Mouse (Mus musculus): Measurements from ENCODE around the gene Gm17428.

Gene Gm17428

DNA sequence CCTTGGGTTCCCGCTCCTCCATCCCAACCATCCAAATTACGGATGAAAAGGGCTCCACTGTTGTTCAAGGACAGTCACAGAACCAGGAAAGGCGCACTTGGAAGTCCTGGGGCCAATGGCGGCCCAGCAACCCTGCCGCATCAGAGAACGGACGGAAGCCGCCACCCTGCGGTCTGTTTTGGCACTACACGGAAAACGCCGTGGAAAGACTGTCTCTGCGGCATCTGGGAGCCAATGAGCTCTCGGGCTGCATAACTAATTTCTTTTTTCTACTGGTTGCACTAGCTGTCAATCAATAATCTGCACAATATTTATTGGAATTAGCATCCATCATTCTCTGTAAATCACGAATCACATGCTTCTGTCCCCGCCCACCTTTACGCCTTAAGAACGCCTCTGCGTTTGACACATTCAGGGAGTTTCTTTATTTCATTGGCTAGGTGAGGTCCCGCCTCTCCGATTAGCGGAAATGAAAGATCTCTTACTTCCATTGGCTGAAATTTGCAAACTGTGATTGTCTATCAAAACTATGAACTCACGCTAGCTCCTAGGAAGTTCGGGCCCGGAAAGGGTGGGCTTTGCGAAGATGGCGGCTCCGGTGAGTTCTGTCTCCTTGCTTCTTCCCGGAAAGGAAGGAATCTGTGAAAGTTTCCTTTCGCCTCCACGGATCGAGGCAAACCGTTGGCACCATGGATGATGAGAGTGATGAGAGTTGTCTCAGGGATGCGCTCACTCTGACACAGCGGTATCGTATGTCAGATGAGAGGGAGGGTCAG is 38.4 kb downstream of the Gm17428 start, which contains the start of gene Ngdn:
Gene Ngdn (plus strand): TSS at position 464 of the 776 bp plus-strand sequence.
- DNase-seq, result peak; percentile 97

DNA sequence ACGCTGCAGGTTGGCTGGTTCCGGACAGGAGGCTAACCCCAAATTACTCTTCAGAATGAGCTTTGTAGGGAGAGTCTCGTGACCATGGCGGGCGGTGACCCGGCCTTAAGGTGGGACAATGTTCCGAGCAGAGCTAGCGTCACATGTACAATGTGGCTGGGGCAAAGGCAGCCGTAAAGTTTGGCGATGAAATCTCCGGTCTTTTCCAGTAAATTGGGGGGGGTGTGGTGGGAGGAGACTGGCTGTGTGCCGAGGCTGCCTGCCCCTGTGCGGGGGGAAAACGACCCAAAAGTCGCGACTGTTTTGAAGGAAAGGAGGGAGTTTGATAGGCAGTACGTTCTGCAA is 39.0 kb downstream of the Gm17428 start:
- no peak for DNase-seq

- no peak for DNase-seq
Observed at GRCm38 (mm10) chr14:55016876-55017275, 40.1 kb downstream of the Gm17428 start.

DNA sequence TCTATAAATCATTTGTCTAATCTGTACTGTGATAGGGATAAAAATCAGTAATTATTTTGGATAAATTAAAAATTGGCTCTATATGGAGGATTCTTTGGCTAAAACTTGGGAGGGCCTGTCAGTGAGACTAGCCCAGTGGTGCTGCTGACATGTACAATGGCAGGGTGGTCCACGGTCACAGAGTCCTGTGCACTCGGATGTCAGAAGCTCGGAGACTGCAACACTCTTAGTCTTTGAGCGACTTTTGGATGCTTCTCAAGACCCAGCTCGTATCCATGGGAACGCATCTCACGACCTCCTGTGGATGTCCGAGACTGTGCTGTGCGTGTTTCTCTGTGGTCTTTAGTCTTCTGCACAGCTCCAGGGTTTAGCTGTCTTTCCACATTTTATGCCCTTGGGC is 43.7 kb downstream of the Gm17428 start:
- DNase-seq, result no peak

DNA sequence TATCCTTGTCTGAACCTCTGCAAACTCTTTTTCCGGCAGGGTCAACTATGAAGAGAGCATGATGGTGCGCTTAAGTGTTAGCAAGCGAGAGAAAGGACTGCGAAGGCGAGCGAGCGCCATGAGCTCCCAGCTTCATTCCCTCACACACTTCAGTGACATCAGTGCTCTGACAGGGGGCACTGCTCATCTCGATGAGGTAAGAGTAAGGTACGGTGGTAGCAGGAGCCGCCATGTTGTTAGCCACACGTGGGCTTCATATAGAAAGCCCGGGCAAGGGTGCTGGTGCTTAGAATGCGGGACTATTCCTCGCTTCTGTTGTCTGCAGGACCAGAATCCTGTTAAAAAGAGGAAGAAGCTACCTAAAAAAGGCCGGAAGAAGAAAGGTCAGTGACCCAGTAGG is 46.3 kb downstream of the Gm17428 start:
- DNase-seq, result no peak

GRCm38 (mm10) chr14:55024236-55024635 is 47.5 kb downstream of the Gm17428 start:
- DNase-seq, result peak; percentile 24

- peak; percentile 49 for DNase-seq
Observed at GRCm38 (mm10) chr14:55025527-55025926, 48.8 kb downstream of the Gm17428 start.
